Mouse (Mus musculus) embryo, embryonic 10 days (tissue): ENCODE results near the gene Snapc4.
A peak's percentile ranks its signal among the peaks of the same experiment; 100 is the strongest.
"Not testable (repeated sequence)": the region's sequence is repeated elsewhere in the genome, so short reads cannot be mapped to it uniquely, and the experiment has no call there.

Source experiments
- DNase-seq: peaks from one replicate; pipeline ENCODE4 v3.0.0-alpha.2; 2015; ENCODE audit warnings: low spot score

Snapc4 gene

GRCm38 (mm10) chr2:26380131-26380771 is at the start of gene Snapc4:
Snapc4 (minus strand) TSS chr2:26380653.
- peak; percentile 91 for DNase-seq

- no peak for DNase-seq
Measured at GRCm38 (mm10) chr2:26429851-26430250, 49.4 kb upstream of the Snapc4 start.

GRCm38 (mm10) chr2:26424541-26424940 is 44.1 kb upstream of the Snapc4 start:
- DNase-seq: no peak

GRCm38 (mm10) chr2:26423086-26423485 is 42.6 kb upstream of the Snapc4 start:
- DNase-seq: no peak

- DNase-seq: no peak
Measured at GRCm38 (mm10) chr2:26421969-26422368, 41.5 kb upstream of the Snapc4 start.

- no peak for DNase-seq
Measured at GRCm38 (mm10) chr2:26418120-26418519, 37.7 kb upstream of the Snapc4 start.

- DNase-seq: no peak
Measured at GRCm38 (mm10) chr2:26417066-26417465, 36.6 kb upstream of the Snapc4 start.

- no peak for DNase-seq
Measured at GRCm38 (mm10) chr2:26410931-26411411, 30.5 kb upstream of the Snapc4 start.

GRCm38 (mm10) chr2:26410091-26410490 is 29.6 kb upstream of the Snapc4 start:
- DNase-seq: no peak

GRCm38 (mm10) chr2:26409362-26409761 is 28.9 kb upstream of the Snapc4 start:
- no peak for DNase-seq

- DNase-seq: peak; percentile 97
Measured at GRCm38 (mm10) chr2:26408515-26409356, 28.3 kb upstream of the Snapc4 start, which contains the start of gene Inpp5e. Inpp5e (minus strand) TSS chr2:26409203.

GRCm38 (mm10) chr2:26403306-26403705 is 22.9 kb upstream of the Snapc4 start:
- DNase-seq: no peak

- no peak for DNase-seq
Measured at GRCm38 (mm10) chr2:26402265-26402664, 21.8 kb upstream of the Snapc4 start.

- DNase-seq: no peak
Measured at GRCm38 (mm10) chr2:26401023-26401422, 20.6 kb upstream of the Snapc4 start.

- DNase-seq: no peak
Measured at GRCm38 (mm10) chr2:26400296-26400695, 19.8 kb upstream of the Snapc4 start.

- DNase-seq: no peak
Measured at GRCm38 (mm10) chr2:26399647-26400046, 19.2 kb upstream of the Snapc4 start.

GRCm38 (mm10) chr2:26398978-26399377 is 18.5 kb upstream of the Snapc4 start:
- no peak for DNase-seq

GRCm38 (mm10) chr2:26391617-26392016 is 11.2 kb upstream of the Snapc4 start:
- no peak for DNase-seq

GRCm38 (mm10) chr2:26390954-26391353 is 10.5 kb upstream of the Snapc4 start:
- DNase-seq: no peak

- peak; percentile 91 for DNase-seq
Measured at GRCm38 (mm10) chr2:26389154-26389690, 8.8 kb upstream of the Snapc4 start, which contains the start of the genes Entr1 and Pmpca. Entr1 (minus strand) TSS chr2:26389316. Pmpca (plus strand) TSS chr2:26389339.

GRCm38 (mm10) chr2:26388682-26389153 is 8.3 kb upstream of the Snapc4 start:
- peak; percentile 12 for DNase-seq

- no peak for DNase-seq
Measured at GRCm38 (mm10) chr2:26387713-26388112, 7.3 kb upstream of the Snapc4 start.

- not testable (repeated sequence) for DNase-seq
Measured at GRCm38 (mm10) chr2:26380871-26381270, 418 bp upstream of the Snapc4 start.
